Mouse (Mus musculus) v-Abl transformed pro-B cells (cell line): ENCODE data around the gene Rasgef1b.

Source experiments
- in situ Hi-C, 2 experiments: fragments of 400-800 bp; cut with MboI; formaldehyde crosslinking; loops; one replicate each; pipeline ENCODE4 v1.15.1; 2025; ENCODE audit not compliant: unreplicated experiment in 2 of 2

Gene Rasgef1b

DNA sequence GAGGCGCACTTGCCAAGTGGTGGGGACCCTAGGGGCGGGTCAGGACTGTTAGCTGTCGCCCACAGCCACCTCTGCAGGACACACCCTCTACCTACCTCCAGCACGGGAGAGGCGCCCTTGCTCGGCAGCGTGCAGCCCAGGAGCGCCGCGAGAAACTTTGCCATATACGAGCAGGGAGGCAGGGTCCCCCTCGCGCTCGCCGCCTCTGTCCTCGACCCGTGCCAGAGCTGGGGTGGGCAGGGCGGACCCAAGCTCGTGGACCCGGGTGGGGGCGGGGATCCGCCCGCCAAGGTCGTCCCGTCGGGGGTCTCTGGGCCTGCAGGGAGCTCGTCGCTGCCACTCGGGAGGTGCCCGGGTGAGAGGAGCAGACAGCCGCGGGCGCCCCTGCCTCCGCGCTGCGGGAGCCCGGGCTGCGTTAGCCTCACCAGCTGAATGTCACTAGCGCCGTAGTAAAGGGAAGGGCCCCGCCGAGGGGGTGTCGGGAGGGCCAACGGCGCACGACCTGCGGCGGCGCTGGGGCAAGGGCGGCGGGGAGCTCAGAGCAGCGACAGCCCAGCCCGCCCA is at the start of gene Rasgef1b:
Gene Rasgef1b (minus strand): TSS at position 417 of the 564 bp plus-strand sequence.
- in situ Hi-C loops, result no loop called here

DNA sequence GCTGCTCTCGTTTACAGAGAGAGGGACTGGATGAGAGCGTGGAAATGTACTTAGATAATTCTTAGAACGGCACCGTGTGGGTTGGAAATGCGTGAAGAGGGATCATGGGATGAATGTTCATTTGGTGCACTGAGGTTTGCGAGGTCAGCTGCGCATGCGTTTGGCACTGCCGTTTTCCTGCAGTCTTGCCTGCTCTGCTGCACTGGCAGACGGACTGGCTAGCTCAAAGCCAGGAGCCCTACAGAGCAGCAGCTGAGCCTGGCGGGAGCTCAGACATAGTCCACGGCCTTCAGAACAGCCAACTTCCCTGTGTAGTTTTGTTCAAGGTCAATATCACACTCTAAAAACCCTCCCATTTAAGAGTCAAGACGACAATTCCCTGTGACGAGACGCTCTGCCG is 46.5 kb upstream of the Rasgef1b start:
- in situ Hi-C loops, result no loop called here

DNA sequence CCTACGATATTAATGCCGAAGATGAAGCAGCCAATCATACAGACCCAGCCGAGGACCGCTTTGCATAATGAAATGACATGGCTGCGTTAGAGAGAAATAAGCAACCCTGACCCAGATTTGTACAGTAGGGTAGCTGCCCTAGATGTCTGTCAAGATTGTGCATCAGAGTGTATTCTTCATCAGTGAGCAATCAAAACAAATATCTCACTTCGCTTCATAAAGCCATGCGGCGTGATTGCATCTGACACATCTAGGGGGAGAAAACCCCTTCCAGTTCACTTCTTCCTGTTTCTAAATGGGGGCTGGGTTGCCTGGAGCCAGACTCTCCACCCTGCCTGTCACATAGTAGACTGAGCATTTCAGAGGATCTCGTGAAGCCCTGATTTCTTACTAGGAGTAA is 44.4 kb upstream of the Rasgef1b start:
- in situ Hi-C loops, result no loop called here

- in situ Hi-C loops, result no loop called here
Observed at GRCm38 (mm10) chr5:99764246-99764645, 35.4 kb upstream of the Rasgef1b start.

DNA sequence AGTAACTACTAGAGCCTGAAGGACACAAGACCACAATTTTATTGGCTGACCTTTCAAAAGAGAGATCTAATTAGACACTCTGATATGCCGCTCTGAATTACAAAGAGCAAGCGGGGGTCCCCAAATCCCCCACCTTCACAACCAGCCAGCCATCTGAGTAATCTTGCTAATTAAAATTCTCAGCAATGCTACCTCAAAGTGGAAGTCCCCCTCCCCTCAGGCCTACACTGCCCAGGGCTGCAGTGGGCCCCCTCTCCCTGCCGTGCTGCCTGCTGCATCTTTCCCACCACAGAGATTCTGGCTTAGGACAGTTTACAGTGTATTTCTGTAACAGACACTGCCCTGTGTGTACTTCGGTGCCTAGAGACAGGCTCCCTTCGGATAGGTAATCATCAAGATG is 30.0 kb upstream of the Rasgef1b start:
- in situ Hi-C loops, result no loop called here

DNA sequence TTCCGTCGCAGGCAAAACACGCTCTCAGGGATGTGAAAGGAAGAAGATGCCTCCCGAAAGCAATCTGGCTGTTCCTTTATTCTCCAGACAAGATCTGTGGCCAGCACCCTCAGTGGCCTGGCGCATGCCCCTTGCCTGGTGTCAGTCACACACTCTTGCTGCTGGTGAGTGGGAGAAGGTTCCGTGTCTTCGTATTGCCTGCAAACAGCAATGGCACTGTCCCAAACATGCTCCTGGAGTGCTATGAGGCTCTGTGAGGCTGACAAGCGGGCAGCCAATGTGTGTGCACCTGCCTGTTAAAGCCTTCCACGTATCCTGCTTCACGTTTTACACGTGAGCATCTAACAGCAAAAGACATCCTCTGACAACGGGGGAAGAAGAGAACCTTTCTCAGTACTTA is 25.0 kb upstream of the Rasgef1b start:
- in situ Hi-C loops, result no loop called here

GRCm38 (mm10) chr5:99753368-99753767 is 24.5 kb upstream of the Rasgef1b start:
- in situ Hi-C loops, result no loop called here

GRCm38 (mm10) chr5:99752670-99753231 is 23.9 kb upstream of the Rasgef1b start:
- in situ Hi-C loops, result no loop called here

DNA sequence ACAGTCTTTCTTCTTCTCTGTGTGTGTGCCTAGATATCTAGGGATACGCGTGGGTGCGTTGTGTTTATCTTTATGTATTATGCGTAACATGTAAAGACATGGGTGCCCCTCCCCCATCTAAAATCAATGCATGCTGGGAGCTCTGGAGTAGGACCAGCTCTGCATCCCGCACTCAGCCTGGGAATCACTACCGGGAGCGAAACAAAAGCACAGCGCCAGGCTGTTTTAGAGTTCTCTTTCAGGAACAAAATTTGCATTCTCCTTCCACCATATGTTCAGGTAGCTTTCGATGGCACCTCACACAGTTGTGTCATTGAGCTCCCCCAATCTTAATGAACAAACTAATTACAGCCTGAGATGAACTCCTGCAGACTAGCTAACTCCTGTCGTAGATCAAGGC is 19.6 kb upstream of the Rasgef1b start:
- in situ Hi-C loops, result no loop called here

DNA sequence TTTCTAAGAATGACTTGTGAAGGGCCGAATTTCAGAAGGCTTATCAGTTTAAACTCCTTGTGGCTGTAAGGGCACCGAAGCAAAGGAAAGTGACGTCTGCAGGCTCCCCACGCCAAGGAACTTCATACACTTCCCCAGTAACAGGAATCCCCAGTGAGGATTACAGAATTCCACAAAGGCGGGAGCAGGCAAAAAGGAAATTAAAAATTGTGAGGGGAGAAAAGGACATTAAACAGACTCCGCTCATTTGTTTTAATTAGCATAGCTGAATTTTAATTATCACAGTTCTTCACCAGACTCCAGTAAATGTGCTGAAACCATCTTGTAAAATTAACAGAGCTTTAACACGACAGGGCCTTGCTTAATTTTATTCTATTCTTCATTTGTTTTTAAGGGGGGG is 17.2 kb upstream of the Rasgef1b start:
- in situ Hi-C loops, result no loop called here

DNA sequence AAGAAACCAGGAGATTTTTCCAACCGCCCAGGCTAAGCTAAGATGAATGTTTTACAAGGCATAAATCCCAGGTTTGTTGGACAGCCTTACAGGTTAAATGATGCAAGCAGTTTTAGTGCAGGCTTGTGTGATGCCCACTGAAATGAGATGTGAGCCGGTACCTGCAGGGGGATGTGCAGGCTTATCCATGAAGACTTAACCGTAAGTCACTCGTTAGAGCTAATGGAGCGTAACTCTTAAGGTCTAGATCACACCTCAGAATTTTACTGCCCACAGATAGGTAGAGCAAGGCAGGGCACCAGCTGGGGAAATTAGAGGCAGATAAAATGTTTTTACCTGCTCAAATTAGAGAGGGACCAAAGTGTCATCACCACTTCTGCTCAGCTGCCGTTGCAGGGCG is 14.0 kb upstream of the Rasgef1b start:
- in situ Hi-C loops, result no loop called here

DNA sequence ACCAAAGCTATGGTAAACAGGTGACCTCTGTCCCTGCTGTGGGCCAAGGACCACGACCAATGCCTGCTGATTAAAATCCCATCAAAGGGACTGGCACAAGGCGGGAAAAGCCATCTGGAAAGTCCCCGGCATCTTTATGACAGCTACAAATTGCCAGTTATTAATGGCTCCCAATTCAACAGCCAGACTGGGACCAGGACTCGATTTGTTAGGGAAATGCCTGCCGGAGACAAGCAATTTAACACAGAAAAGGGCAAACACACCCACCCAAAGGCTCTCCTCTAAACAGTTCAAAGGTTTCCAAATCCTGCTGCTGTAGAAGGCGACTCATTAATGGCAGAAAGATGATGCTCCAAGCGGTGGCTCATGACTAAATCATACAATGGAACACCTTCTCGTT is 13.2 kb upstream of the Rasgef1b start:
- in situ Hi-C loops, result no loop called here

GRCm38 (mm10) chr5:99737937-99738727 is 9.3 kb upstream of the Rasgef1b start:
- in situ Hi-C loops, result no loop called here

GRCm38 (mm10) chr5:99729931-99730330 is 1.1 kb upstream of the Rasgef1b start:
- in situ Hi-C loops, result no loop called here

- in situ Hi-C loops, result no loop called here
Observed at GRCm38 (mm10) chr5:99729361-99729882, 557 bp upstream of the Rasgef1b start.

DNA sequence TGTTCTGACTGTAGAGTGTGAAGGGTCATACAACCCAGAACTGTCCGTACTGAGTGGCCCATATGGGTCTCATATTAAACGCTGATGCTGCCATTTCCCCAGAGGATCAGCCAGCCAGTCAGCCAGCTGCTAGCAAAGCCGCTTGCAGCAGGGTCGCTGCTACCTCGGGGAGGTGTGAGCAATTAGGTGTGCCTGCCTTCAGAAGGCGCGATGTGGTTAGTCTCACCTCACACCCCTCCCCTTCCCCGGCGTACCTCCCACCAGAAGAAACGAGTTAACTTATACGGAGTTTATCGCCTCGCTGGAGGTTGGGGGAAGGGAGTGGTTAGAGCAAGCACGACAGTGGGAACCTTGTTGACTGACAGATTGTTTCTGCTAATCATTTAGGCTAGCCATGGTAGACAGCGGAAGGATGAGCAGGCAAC is 826 bp downstream of the Rasgef1b start:
- in situ Hi-C loops, result no loop called here

DNA sequence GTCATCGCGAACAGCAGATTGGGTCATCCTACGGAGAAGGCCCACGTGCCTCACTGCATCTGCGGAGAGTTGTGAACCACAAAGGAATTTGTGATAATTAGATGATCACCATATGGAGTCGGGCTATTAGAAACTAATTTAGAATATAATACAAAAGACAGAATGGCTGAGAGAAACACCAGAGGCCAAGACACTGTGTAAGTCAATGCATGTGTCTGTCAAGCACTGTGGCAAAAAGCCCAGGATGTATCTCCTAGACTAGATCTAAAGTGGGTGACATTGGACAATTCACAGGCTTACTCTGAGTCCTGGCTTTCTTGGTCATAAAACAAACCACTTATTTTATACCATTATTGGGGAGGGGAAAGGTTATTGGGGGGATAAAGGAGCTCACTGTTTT is 4.9 kb downstream of the Rasgef1b start:
- in situ Hi-C loops, result no loop called here

GRCm38 (mm10) chr5:99722310-99722709 is 6.6 kb downstream of the Rasgef1b start:
- in situ Hi-C loops, result no loop called here

- in situ Hi-C loops, result no loop called here
Observed at GRCm38 (mm10) chr5:99720554-99720953, 8.3 kb downstream of the Rasgef1b start.

- in situ Hi-C loops, result no loop called here
Observed at GRCm38 (mm10) chr5:99717917-99718316, 10.9 kb downstream of the Rasgef1b start.

DNA sequence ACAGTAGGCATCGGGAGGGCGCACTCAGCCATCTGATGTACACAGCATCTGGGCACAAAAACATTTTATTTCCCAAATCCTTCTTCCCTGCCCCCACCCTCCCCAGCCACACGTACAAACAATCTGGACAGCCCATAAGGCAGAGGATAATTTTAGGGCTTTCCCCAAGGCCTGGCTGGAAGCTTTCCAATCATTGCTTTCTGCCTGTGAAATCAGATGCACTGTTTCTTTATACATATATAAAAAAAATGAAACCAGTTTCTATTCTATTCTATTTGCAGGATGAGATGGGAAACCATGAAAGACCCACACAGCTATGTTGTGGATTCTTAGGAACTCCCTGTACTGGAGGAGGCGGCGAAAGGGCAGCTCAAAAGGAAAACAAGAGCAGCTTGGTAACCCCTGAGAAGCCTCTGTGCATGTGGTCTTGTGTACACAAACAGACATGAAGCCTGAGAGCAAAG is 13.6 kb downstream of the Rasgef1b start:
- in situ Hi-C loops, result no loop called here

- in situ Hi-C loops, result no loop called here
Observed at GRCm38 (mm10) chr5:99711947-99712346, 16.9 kb downstream of the Rasgef1b start.
